Mouse (Mus musculus): Measurements from ENCODE around the gene Gpr35. TPM values are rescaled to one million over a fixed set of nuclear protein-coding genes. Genes with fewer than 3 reads are reported as not detected.

Gene Gpr35
- total RNA-seq (2021): under 1 TPM; 0.25 to 0.51 TPM

DNA sequence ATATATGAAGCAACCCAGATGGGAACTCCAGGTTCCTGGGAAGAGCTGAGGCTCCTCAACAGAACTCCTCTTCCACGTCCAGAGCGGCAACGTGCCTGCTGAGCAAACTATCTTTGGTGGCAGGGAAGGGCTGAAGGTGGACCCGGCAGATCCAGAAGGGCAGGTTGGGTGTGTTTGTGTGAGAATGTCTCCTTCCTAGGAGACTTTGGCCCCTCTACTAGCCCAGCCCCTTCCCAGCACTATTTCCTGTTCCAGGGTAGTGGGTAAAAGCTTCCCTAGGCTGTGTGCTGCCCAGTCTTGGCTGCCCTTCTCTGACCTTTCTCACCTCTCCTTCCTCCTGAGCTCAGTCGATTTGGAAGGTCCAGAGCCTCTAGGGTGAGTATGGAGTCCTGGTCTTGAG lies at the start of gene Gpr35:
Gene Gpr35 (plus strand): TSS at position 259 of the 400 bp plus-strand sequence.
- no peak for DNase-seq

DNA sequence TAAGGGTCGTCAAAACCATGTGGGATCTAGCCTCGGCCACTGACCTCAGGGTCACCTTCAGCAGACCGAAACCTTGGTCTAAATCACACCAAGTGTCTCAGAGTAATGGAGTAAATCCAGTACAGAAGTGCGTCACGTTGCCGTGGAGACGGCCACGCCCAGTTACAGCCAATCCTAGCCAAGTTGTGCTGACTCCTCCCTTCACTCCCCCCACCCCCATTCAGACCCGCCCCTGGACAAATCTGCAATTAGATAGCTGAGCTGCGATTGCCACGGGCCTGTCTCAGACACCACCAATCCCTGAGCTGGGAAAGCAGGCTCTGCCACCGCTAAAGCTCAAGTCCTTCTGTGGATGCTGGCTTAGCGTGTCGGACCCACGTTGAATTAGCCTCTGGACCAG lies 47.9 kb upstream of the Gpr35 start, which contains the start of gene Ankmy1:
Gene Ankmy1 (minus strand): TSS at position 121 of the 400 bp plus-strand sequence.
- peak in 1 of 2 experiments; percentile 58 for DNase-seq

DNA sequence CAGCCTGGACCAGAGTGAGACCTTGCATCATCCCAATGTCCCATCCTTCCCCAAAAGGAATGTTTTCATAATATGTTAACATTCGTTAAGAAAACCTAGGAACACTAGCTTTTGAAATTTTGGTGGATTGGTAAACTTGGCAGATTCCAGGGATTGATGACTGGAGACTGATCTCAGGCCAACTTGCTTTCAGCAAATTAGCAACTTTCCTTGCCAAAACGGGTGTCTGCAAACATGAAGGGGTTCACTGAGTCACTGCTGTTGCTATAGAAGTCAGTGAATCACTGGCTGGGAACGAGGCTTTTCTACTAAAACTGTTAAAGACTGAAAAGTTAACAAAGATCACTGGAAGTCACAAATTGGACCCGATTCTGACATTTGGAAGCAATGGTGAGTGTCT lies 47.0 kb upstream of the Gpr35 start:
- no peak for DNase-seq

DNA sequence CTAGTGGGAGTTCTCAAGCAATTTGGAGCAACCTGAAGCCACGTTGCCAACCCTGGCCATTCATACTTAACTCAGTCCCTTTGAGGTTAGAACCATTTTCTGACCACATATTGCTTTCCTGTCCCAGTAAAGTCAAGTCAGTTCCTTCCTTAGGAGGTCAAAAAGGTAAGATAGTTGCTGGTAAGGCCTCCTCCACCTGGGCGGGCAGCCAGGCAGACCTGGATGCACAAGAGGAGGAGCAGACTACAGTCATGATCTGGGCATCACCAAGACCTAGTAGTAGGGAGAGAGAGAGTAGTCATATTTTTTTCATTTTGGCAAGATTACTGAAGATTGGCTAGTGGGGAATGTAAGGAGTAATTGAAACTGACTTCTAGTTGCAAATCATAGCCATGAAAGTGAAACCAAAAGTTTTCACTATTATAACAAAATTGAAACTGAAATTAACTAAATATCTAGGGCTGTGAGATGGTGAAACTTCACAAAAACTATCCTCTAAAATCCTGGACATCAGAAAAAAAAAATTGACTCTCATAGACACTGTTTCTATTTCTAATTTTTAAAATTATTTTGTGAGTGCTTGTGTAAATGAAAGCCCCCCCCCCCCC lies 44.9 kb upstream of the Gpr35 start:
- no peak for DNase-seq

DNA sequence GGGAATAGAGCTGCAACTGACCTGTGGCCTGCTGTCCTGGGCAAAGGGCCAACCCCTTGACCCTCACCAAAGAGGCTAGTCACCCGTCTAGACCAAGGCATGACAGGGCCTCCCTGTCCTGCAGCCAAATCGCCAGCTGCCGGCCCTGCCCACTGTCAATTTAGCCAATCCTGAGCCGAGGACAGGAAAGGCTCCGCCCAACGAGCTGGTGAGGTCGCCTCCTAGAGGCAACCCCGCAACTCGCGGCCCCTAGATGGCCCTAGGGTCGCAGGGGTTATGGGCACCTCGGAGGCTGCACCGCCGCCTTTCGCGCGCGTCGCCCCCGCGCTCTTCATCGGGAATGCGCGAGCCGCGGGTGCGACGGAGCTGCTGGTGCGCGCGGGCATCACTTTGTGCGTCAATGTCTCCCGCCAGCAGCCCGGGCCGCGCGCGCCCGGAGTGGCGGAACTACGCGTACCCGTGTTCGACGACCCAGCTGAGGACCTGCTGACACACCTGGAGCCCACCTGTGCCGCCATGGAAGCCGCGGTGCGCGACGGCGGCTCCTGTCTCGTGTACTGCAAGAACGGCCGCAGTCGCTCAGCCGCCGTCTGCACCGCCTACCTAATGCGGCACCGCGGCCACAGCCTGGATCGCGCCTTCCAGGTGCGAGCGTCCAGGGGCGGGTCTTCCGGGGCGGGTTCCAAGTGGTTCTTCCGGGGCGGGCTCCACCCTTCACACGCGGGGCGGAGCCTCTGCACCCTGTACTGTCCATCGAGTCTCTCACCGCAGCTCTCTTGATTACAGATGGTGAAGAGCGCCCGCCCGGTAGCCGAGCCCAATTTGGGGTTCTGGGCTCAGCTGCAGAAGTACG lies 43.7 kb upstream of the Gpr35 start, which contains the start of gene Dusp28:
Gene Dusp28 (plus strand): TSS at position 203 of the 853 bp plus-strand sequence.
- DNase-seq: peak; percentile 77 to 80

DNA sequence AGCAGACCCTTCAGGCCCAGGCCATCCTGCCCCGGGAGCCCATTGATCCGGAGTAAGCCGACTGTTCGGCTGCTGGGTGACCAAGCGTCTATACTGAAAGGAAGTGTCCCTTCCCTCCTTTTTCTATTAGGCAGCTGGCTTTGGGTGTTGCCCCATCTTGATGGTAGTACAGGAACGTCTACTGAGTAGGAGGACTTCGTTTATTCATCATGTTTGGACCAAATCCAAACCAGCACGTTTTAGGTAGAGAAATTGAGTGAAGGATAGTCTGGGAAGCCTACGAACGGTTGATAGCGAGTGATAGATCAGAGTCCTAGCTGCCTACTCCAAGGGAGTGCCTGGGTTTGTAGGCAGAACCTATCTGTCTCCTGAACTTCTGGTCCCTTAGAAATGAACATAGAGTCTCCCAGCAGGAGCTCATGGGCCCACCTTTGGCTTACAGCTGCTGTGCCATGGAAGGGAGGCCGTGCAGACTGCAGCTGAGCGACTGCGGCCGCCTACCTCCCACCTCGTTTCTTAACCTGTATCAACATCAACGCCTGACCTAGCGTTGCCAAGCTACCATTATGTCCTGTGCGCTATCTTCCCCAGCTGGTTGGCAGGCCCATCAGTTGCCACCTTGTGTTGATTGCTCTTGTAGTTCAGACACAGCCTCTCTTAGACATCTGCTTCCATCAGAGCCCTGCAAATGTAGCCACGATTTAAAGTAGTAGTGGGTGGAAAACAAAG lies 42.9 kb upstream of the Gpr35 start:
- no peak for DNase-seq

DNA sequence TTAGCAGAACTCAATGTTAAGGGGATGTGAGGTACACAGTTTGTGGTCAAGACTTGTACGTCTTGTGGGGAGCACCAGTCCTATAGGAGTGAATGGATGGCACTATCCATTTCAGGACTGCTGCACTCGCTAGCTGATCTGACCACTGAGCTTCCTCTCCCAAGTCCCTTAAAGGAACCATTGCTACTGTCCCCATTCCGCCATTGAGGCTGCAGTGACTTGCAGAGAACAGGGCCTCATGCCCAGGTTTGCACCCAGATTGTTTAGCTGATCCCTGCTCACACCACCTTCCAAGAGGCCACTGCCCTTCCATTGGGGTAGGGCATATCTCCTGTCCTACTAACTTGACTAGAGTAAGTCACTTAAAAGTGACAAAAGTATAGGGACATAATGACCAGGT lies 42.0 kb upstream of the Gpr35 start:
- no peak for DNase-seq

DNA sequence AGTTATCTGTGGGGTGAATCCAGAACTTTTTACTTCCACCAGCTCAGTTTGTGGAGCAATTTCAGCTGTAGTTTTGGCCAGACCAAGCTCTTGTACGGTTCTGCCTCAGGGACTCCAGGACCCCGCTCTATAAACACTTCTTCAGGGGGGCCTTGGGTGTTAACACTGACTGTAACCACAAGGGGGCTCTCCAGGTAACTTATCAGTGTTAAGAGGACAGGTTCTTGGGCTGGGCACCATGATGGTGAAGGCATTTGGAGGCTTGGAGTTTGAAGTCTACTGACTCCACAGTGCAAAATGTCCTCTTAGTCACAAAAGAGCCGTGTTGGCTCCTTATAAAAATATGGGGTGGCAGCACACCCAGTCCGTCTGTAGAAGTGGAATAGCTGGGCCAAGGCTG lies 41.6 kb upstream of the Gpr35 start:
- DNase-seq: no peak

DNA sequence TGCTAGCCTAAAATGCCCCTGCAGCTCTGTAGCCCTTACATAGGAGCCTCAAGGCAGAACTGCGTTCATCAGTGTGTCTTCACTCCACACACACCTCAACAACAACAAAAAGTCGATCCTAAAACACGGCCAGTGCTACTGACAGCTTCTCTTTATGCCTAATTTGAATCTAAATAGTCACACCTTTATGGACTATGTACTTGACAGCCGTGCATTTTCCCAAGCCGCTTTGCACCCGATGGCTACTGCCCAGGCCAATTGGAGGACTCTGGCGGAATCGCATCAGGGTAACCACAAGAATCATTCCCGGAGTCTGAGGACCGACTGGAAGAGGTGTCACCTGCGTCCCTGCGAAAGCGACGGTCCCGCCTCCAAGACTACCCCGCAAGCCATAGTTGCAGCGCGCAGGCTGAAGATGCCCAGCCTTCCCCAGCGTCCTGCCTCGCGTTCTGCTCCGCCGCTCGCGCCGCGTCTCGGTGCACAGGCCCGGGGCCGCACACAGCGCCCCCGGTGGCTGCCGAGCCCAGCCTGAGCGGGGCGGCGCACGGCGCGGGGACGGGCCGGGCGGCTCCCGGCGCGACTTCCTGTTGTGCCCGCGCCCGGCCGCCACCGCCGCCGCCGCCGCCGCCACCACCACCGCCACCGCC lies 40.3 kb upstream of the Gpr35 start, which contains the start of gene Rnpepl1:
Gene Rnpepl1 (plus strand): TSS at position 545 of the 647 bp plus-strand sequence.
- DNase-seq: peak; percentile 73 to 81

DNA sequence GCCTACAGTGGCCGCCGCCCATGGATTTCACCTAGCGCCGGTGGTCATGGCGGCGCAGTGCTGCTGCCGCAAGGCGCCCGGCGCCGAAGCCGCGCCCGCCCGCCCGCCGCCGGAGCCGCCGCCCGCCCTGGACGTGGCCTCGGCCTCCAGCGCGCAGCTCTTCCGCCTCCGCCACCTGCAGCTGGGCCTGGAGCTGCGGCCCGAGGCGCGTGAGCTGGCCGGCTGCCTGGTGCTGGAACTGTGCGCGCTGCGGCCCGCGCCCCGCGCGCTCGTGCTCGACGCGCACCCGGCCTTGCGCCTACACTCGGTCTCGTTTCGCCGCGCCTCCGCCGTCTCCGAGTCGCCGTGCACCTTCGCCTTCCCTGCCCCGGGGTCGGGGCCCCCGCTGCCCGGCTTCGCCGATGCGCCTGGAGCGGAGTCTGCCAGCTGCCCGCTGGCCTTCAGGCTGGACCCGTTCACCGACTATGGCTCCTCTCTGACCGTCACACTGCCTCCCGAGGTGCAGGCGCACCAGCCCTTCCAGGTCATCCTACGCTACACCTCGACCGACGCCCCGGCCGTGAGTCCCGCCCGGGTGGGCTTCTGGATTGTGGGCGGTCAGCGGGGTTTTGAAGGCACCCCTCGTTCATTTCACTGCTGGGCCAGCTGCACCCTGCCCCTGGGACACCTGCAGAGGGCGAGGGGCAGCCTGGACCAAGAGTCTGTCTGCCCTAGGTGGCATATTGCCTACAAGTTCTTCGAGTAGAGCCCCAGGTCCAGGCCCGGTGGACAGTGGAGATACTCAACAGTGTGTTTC lies 39.5 kb upstream of the Gpr35 start:
- peak; percentile 67 to 68 for DNase-seq

DNA sequence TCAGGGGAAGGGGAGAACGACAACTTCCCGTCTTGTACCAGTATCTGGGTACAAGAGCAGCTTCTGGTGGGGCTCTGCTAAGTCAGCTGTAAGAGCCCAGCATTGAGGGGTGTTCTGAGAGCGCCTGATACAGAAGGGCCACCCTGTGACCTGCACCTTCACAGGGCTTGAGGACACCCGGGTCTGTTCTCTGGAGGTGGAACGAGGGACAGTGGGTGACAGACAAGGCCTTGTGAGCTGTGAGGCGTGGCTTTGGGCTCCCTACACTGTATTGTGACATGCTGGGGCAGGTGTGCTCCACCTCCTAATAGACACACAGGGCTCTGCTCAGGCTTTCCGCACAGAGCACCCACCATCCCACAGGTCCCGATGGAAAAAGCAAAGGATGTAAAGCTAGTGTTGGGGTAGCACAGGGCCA lies 38.9 kb upstream of the Gpr35 start:
- peak in 1 of 2 experiments; percentile 14 for DNase-seq

DNA sequence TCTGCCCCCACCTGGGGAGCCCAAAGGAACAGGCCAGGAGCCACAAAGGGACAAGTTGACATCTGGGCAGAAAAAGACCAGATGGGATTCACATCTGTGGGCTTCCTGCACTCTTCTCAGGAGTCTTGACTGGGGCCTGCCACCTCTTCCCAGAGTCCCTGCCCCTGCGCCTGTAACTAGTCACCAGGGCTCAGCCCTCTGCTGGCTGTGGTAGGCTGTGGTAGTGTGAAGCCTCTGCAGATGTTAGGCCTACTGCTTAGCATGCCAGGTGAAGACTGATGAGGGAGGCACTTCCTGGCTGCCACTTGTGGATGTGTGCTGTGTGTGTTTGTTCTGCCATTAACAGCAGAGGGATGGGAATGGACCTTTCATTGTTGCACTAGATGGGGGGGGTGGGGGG lies 38.4 kb upstream of the Gpr35 start:
- peak in 1 of 2 experiments; percentile 2 for DNase-seq

DNA sequence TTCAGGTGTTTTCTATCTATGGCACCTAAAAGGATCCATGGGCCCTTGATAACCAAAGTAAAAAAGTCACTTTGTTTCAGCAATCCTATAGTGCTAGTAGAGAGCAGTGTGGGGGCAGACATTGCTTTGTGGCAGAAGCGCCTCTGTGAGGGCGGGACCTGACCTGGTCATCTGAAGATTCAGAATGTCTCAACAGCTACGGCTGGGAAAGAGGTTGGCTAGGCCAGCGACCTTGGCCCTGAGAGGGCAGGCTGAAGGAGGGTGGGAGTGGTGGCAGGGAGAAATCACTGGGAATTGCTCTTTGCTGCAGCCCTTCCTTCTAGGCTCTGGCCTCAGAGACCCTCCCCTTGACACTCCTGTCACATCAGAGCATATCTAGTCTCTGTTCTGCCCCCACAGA lies 36.4 kb upstream of the Gpr35 start:
- DNase-seq: no peak

DNA sequence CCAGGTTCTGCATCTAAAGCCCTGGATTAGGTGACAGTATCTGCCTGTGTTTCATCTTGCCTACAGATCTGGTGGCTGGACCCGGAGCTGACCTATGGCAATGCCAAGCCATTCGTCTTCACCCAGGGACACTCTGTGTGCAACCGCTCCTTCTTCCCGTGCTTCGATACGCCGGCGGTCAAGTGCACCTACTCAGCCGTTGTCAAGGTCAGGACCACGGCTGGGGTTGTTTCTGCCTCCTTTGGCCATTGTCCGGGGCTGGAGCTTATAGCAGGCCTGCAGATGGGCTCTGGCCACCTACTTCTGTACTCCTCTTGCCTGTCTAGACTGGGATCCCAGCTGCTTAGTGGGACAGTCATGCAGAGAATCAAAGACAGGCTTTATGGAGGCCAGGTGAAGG lies 35.7 kb upstream of the Gpr35 start:
- DNase-seq: peak in 1 of 2 experiments; percentile 1

DNA sequence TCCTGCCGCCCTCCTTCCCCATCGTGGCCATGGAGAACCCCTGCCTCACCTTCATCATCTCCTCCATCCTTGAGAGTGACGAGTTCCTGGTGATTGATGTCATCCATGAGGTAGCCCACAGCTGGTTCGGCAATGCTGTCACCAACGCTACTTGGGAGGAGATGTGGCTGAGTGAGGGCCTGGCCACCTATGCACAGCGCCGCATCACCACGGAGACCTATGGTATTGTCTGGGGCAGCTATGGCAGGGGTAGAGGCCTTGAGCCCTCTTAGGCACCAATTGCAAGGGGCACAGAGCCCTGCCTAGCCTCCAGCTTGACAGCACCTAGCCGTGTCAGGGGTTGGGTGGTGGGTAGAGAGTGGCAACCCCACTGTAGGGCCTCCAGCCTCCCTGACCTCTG lies 33.9 kb upstream of the Gpr35 start:
- no peak for DNase-seq

DNA sequence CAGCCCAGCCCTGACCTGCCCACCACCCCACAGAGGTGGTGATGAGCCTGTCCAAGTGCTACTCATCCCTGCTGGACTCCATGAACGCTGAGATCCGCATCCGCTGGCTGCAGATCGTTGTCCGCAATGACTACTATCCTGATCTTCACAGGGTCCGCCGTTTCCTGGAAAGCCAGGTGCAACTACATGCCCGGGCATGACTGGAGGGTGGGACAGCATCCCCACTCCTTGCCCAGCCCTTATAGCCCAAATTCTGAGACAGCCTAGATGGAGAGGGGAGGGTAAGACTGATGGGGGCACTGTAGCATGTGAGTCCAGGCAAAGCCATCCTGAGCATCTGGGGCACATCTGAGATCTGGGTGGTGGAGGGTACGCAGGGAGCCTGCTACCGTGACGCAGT lies 31.5 kb upstream of the Gpr35 start:
- no peak for DNase-seq

DNA sequence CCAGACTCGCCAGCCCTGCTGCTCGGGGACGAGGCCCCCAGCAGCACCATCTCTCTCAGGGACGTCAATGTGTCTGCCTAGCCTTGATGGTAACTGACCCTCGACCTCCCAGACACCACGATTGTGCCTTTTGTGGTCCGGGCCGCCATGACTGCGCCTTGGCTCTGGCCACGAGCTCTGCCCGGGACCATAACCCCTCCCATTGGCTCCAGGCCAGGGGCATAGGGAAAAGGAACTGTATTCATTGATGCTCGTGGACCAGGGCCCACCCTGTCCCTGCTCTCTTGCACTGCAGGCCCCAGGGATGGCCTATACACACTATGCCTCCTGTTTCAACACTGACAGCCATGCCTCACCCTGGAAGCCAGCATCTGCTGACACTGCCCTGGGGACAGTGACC lies 30.9 kb upstream of the Gpr35 start:
- no peak for DNase-seq

DNA sequence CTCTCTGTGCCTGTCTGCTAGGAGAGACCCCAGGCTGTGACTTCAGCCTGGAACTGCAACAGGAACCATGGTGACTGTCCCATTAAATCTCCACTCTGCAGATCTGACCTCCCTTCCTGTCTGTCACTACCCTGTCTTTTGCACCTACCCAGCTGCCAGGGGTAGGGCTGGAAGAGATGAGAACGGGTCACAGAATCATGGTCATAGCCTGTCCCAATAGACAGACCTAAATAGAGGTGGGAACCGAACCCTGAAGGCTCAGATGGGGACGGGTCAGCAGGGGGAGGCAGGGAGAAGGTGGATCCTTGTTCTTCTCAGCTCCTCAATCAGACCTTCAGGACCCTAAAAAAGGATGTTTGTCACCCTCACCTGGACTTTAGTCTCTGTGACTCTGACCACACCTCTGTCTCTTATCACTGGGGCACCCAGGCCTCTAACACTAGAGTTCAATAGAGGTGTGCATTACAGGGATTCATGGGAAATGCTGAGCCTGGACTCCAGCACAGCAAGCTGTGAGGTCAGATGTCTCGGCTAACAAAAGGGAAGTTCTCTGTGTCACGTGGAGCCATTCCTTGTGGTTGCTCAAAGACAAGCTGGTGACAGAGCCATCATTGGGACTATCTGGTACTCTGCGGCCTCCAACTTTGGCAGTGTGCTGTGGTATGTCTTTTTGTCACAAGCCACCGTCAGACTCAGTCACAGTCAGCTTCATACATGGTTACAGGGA lies 30.0 kb upstream of the Gpr35 start:
- DNase-seq: no peak

DNA sequence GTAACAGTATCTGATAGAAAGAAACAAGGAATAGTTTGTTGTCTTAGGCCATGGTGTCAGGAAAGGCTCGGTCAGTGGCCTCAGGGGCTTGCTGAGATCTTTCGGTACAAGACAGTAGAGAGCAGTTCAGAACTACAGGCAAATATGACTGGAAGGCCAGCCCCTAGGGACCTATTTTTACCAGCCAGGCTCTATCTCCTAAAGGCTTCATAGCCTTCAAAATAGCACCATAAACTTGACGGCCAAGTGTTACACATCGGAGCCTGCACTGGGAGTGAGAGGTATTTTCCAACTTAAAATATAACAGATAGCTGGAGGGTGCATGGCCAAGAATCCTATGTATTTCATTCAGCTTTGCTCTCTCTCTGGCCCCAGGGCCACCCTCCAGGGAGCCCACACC lies 29.2 kb upstream of the Gpr35 start:
- no peak for DNase-seq

DNA sequence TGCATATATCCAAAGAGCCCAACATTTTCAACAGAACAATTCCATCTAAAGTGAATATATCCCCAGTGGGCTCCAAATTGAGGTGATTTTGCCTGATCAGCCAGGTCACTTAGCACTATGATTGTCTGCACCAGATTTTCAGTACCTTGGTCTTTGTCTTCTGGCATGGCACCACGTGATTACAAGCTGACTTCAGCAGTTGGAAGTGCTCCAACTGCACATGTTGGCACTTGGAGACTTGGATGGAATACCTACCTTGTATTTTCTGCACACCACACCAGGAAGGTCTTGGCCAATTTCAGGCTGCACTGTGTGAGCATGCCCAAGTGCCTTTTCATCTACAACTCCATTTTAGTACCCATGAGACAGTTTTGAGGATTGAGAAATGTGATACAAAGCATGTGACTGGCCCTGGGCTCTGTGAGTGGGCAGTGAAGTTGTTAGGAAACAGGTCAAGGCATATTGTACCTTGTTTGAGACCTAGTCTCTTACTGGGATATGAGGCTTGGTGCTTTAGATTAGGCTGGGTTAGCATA lies 20.4 kb upstream of the Gpr35 start:
- DNase-seq: no peak

DNA sequence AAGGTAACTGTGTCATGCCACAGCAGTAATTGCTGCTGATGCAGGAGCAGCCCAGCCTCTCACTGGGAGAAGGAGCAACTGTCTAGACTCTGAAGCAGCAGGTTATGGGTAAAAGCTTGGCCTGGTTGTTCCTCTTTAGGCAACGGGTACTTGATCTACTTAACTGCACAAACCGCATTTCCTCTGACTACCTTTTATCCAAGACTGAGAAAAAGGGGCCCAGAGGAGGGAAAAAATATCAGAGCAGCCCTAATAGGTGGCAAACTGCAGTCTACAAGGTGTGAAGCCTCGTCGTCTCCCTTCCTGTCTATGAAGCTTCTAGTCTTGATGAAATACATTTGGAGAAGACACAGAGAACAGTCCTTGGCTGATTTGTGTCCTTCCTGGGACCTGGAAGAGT lies 17.1 kb upstream of the Gpr35 start:
- DNase-seq: no peak
